Mouse (Mus musculus) heart, adult 11 months (tissue): ENCODE data around the gene Prkaa2.
A peak's percentile ranks its signal among the peaks of the same experiment; 100 is the strongest.

ENCODE experiments used
- DNase-seq: peaks from one replicate; pipeline ENCODE4 v3.0.0; 2022

Prkaa2 gene

DNA sequence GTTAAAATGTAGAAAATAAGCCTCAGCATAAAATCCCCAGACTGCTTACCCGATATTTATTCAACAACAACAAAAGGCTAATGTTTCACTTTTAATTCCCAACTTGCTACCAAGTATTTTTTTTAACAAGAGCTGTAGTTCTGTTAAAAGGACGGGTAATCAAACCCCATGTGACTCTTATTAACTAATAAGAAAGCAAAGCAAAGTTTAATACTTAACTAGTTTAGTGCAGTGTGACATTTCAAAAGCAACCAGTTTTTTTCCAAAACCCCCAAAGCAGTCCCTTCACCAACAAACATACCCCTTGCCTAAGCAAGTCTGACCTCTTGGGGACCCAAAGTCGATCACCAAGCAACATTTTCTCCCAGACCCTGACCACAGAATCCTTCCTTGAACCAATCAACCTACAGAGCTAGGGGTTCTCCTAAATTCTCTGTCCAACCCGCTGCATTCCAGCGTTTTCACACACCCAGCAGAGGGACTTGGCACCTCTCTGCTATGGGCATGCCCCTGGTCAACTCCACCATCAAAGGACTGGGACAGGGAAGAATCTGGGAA is 970 bp downstream of the Prkaa2 start:
- DNase-seq, result no peak

DNA sequence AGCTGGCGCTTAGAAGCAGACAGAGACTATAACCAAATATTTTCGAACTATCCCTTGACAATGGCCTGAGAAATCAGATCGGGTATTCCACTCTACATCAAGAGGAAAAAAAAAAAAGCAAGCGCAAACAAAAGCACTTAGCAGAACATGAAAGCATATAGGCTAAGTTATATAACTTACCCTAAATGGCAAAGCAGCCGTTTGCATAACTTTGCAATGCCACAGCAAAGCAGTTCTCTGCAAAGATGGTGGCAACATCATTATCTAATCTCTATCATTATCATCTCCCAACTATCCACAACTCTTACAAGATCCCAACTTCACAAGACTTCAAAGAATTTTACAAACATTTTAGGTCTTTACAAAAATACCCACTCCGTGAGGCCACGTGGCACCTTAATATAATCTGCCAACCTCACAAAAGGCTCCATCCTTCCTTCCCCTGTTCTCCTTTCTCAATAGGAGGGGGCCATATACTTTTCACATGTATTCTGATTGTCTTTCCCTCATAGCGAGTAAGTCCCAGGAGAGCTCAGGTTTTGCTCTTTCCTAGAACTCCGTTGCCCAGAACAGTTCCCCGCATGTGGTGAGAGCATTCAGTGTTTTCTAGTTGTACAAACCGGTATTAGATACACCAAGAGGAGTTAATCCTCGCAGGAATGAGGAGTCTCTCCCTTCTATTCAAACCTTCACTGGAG is 1.6 kb downstream of the Prkaa2 start:
- peak; percentile 75 for DNase-seq

DNA sequence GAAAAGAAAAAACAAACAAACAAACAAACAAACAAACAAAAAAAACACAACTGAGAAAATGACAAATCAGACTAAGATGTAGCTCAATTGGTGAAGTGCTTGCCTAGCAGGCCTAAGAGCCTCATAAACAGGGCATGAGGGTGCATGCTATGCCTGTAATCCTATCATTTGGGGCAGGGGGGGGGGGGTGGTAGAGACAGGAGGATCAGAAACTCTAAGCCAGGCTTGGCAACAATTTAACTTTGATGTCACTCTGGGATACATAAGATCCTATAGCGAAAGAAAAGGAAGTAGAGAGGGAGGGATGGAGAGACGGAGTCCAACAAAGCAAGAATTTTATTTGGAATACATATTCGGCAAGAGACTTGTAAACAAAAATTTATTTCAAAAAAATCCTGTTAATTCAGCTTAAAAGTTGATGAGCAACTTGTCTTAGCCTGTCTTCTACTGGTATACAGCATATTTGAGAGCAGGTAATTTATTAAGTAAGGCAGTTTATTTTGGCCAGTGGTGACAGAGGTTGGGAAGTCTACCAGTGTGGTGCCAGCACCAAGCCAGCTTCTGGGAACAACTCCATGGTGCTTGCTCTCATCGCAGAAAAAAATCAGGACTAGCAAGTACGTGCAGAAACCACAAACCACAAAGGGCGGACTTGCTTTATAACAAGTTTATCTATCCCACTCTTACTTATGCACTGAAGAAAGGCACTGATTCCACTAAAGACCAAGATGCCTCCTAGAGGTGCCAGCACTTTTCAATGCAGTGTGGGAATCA is 5.4 kb downstream of the Prkaa2 start:
- peak; percentile 70 for DNase-seq

DNA sequence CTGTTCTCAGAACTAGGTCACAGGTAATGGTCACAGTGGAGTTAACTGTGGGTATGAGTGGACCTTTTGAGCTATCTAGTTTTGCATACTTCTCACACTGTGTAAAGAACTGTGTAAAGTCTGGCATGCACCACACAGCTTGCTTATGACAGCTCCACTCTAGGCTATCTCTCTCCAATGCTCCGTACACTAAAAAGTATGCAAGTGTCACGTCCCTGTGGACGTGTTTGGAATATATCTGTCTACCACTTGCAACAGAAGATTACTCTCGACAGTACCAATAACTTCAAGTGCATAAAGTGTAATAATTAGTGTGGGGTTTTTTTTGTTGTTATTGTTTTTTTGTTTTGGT is 8.4 kb downstream of the Prkaa2 start:
- DNase-seq, result peak; percentile 88

- peak; percentile 97 for DNase-seq
Measured at GRCm38 (mm10) chr4:105100508-105101336, 9.0 kb downstream of the Prkaa2 start.

GRCm38 (mm10) chr4:105098660-105099059 is 11.0 kb downstream of the Prkaa2 start:
- DNase-seq, result no peak

DNA sequence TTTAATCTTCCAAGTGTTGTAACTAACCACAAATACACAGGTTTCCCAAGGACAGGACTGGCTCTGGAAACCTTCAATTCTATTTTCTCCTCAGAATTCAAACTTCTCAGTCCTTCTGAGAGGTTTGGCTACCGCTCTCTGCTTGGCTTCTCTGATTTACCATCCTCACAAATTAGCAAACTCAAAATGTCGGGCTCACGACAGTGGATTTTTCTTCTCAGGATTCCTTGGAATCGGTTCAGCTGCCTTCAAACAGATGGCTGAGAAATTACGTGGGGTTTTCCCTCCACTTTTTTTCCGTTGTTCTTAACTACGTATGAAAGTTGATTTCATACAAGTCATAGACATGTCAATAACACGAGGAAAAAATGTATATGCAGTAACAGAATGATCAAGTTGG is 11.5 kb downstream of the Prkaa2 start:
- DNase-seq, result no peak

GRCm38 (mm10) chr4:105095316-105095715 is 14.4 kb downstream of the Prkaa2 start:
- DNase-seq, result peak; percentile 98

DNA sequence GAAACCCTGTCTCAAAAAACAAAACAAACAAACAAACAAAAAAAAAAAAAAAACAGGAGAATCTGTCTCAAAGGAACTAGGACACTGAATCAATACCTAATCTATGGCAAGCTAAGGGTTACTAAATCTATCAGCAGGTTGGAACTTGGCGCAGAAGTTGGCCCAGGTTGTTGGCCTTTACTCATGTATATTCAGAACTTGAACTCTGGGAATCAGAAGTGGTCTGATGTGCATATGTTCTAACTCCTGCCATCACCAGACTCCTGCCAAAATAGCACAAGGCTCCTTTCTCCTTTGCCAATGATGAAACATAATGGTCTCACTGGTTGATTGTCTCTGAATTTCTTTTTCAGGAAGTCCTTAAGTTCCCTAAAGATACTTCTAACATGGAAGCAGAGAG is 15.7 kb downstream of the Prkaa2 start:
- peak; percentile 72 for DNase-seq

DNA sequence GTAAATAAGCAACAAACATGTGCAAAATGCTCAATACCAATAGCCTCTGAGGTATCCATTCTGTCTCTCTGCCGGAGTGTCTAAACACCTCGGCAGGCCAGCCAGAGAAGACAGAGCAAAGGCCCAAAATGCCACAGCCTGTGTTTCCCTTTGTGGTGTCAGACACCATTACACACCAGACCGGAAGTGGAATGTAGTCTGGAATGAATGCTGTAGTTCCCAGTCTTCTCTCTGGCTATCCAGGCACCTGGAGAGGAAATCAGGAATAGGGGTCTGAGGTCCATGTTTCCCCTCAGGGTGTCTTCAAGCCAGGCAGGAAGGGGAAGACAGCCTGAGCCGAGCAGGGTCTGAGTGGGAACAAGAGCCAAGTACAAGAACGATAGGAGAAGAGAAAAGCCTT is 19.3 kb downstream of the Prkaa2 start:
- DNase-seq, result peak; percentile 84

GRCm38 (mm10) chr4:105089386-105089785 is 20.3 kb downstream of the Prkaa2 start:
- DNase-seq, result peak; percentile 80

DNA sequence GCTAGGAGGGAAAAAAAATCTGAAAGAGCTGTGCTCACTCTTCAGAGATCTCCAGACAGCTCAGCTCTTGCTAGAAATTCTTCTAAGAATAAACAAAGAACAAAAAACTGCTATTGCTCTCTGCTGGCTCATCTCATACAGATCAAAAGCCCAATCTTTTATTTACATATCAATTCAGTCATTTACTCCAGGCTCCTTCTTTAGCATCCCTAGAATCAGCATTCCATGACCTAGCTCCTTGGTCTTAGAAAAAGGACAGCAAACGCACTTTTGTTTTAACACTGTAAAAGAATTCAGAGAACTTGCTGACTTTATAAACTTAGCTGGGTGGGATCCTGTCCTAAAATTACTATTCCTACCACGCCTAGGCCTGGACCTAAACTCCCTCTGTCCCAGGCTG is 21.0 kb downstream of the Prkaa2 start:
- no peak for DNase-seq

DNA sequence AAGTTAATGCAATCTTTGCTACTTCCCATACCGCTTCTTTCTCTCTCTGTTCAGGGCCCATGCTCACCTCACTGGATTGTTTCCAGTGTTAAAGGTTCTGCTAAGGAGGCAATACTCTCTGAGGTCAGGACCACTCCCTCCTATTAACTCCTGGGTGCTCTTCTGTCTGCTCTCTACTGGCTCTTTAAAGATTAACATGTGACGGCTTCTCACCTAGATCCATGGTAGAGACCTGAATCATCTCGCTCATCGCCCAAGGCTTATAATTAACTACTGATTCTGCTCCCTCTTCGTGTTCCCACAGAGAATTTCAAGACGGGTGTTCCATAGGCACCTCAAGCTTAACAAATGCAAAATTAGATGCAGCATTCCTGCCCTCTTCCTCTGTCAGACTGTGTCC is 33.5 kb downstream of the Prkaa2 start:
- DNase-seq, result no peak

DNA sequence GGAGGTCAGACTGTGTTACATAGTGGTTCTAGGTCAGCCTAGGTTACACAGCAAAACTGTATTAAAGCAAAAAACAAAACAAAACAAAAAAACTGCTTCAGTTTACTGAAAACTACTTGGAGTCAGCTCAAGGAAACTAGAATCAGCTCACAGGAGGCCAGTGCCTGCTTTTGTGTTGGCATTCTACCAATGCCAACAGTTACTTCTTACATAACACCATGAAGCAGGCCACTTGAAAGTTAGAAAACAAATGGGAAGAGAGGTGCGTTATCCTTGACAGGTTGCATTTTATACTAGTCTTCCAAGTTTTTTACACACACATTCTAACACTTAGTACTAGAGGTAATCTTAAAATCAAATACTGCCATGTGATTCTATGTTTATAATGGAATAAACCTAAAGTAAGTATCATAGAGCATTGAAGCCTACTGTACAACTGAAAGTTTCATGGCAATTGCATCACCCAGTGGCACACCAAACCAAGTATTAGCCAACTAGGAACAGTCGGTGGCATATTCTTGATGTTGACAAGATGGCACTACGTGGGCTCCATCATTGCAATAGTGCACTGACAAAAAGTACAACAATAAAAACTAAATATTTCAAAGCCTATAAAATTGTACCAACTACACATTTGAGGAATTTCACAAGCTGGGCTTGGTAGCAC is 37.8 kb downstream of the Prkaa2 start:
- DNase-seq, result no peak

DNA sequence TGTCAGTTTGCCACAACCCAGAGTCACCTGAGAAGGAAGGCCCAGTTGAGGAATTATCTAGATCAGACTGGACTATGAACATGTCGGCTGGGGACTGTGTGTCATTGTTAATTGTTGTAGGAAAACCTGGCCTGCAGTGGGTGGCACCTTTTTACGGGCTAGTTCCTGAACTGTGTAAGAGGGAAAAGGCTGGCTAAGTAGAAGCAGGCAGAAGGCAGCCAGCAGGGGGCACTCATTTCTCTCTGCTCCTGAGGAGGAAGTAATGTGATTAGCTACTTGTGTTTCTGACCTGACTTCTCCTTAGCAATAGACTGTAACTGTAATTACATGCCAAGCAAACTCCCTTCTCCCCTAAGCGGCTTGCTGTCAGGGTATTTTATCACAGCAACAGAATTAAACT is 38.7 kb downstream of the Prkaa2 start:
- peak; percentile 94 for DNase-seq

DNA sequence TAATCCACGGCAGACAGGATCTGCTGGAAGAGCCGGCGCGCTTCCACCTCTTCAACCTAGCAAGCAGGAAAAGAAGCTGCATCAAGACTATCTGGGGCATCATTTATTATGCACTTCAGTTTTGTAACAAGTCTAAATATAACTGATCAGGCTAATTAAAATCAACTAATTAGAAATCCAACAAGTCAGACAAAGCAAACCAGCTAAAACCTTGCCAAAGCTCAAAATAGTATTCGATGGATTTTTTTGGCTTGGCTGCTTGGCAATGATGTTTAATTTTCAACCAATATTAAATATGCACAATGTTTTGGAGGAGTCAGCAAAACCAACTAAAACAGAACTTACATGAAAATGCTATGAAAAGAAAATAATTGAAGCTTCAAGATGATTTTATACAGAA is 58.4 kb downstream of the Prkaa2 start:
- no peak for DNase-seq

GRCm38 (mm10) chr4:105050041-105050440 is 59.6 kb downstream of the Prkaa2 start:
- DNase-seq, result peak; percentile 61

DNA sequence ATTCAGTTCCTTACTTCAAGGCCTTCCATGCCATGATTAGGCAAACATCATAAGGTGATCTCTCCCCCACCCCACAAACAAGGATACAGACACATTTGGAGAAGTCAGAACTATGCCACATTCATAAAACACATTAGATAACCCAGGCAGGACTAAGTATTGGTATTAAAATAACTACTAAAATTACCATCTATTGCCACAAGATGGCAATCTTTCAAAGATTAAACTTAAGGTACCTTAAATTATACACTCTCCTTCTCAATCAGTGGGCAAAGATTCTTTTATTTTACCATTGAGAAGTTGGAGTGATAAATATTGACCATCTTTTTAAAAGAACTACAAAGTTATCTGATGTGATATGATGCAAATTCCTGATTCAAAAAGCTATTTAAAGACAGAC is 75.4 kb downstream of the Prkaa2 start:
- no peak for DNase-seq

GRCm38 (mm10) chr4:105033153-105033552 is 76.5 kb downstream of the Prkaa2 start:
- DNase-seq, result peak; percentile 59

DNA sequence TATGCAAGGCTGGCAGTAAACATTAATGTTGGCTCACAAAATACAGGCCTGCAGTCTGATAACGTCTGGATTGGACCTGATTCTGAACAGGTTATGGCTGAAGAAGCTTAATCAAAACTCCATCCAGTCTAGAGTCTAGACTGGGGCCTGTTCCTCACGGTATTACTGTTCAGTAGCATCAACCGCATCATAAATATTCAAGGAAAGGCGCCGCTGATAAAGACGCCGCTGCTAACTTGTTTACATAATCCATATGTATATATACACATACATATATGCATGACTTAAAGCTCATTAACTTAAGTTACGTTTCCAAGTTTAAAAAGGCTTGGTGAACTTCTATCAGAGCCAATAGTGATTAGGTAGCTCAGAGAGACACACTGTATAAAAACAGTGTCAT is 78.6 kb downstream of the Prkaa2 start:
- DNase-seq, result peak; percentile 25

GRCm38 (mm10) chr4:105027278-105027677 is 82.4 kb downstream of the Prkaa2 start:
- DNase-seq, result peak; percentile 14

- peak; percentile 37 for DNase-seq
Measured at GRCm38 (mm10) chr4:105016006-105016613, 93.6 kb downstream of the Prkaa2 start.
